Mouse (Mus musculus) embryonic fibroblast, embryonic 13.5 days (primary cell): ENCODE measurements around the gene Rims3.

Experiments used
- CTCF ChIP-seq: IDR thresholded peaks from 2 replicates; pipeline ENCODE4 v1.5.1; 2011; ENCODE audit warnings: mild to moderate bottlenecking, control low read depth, low read length, moderate library complexity, borderline replicate concordance; ENCODE audit not compliant: insufficient read depth
- POLR2A ChIP-seq: IDR thresholded peaks from 2 replicates; pipeline ENCODE4 v1.6.1; 2011; ENCODE audit warnings: low read depth, mild to moderate bottlenecking, control low read depth, low read length, moderate library complexity

DNA sequence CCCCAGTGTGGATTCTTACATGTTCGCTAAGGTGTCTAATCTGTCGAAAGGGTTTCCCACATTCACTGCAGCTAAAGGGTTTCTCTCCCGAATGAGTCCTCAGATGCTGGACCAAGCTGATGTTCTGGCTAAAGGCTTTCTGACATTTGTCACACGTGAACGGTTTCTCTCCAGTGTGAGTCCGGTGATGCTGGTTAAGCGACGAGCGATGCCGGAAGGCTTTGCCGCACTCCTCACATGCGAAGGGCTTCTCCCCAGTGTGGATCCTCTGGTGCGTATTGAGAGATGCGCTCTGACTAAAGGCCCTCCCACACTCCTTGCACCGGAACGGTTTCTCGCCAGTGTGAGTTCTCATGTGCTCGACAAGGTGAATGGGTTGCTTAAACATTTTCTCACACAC is 76.1 kb downstream of the Rims3 start:
- TF ChIP-seq CTCF (no peak), POLR2A (no peak)
